Mouse (Mus musculus): ENCODE results near the gene AC170998.1.

DNA sequence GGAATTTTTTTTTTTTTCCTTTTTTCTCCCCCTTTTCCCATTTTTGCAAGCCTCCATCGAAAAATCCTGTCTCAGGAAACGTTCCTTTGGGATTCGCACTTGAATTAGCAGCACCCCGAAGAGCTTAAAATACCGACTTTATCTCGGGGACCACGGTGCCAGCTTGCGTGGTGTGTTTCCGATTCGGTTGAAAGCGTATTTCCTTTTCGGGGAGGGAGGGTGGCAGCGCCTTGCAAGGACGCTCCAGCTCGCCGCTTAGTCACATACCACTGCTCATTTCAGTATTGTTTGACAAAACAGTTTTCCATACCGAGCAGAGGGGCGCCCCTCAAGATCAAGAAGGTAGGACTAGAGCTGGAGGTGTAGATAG is 33.6 kb upstream of the AC170998.1 start:
- TF ChIP-seq CTCF (IDR thresholded peaks at IDR 0.05; ENCODE audit: low read depth) (no peak), EP300 (IDR thresholded peaks at IDR 0.05; ENCODE audit: low read depth) (peak; percentile 18; the same call in 1 of the 2 replicates)
